ENCODE assay signal across 8 mouse cellular contexts in genomic region chr6:7983646-7983979, GRCm38 (mm10).
A peak's percentile ranks its signal among the peaks of the same experiment; 100 is the strongest.
DNase-seq lines count a peak whose midpoint lies in the region; ATAC-seq and TF ChIP-seq lines count a peak whose summit lies in the region.

No protein-coding gene starts in this region.

- no peak overlapping the region for H3K4me3 ChIP-seq in C2C12 (ENCODE audit: insufficient read depth, poor library complexity, severe bottlenecking)
- peak overlapping the region; percentile 39 to 52; a peak in 3 of 4 replicates for H3K4me3 ChIP-seq in heart, embryonic 14.5 days (ENCODE audit: control insufficient read depth in 1 of 2, insufficient read depth in 1 of 2, low read depth in 1 of 2, low read length in 2 of 2)

- no peaks in the 10 kb centered on the region for H3K9me3 ChIP-seq in heart, embryonic 14.5 days (ENCODE audit: control insufficient read depth, low read length)

- TF ChIP-seq CTCF in C2C12 (IDR thresholded peaks at IDR 0.05; ENCODE audit: control insufficient read depth, insufficient read depth, insufficient read length): peak; percentile 14

- DNase-seq in NIH3T3 (ENCODE audit: low read depth): peak; percentile 50
- peak; percentile 81 for DNase-seq in embryo, embryonic 10 days (ENCODE audit: low spot score)
- DNase-seq in kidney, postnatal 10 days: peak; percentile 71
- peak; percentile 25 to 51 for DNase-seq in spleen, postnatal 14 days (ENCODE audit: low spot score in 2 of 2)
- no peak for DNase-seq in layer of hippocampus, adult 18-20 months (ENCODE audit: low spot score in 2 of 2)

- H3K36me3 ChIP-seq in C2C12 (ENCODE audit: control insufficient read depth, insufficient read depth): no peaks in the 10 kb centered on the region
- H3K36me3 ChIP-seq in heart, embryonic 14.5 days (ENCODE audit: control insufficient read depth, insufficient read depth, low read length): no peaks in the 10 kb centered on the region

- H3K79me2 ChIP-seq in C2C12 (ENCODE audit: control insufficient read depth, insufficient read depth): no peaks in the 10 kb centered on the region

- H3K4me2 ChIP-seq in heart, embryonic 14.5 days (ENCODE audit: low read length): peak overlapping the region; percentile 67

- H3K27ac ChIP-seq in heart, embryonic 14.5 days (replicated peaks in 1 of 2; ENCODE audit: control insufficient read depth in 1 of 2, insufficient read depth in 1 of 2, low read depth in 2 of 2, low read length in 2 of 2): no peak overlapping the region

- no peak for ATAC-seq in heart, embryonic 14.5 days (ENCODE audit: insufficient number of reproducible peaks, insufficient read depth, low FRiP score, low read depth)
- peak; percentile 57 for ATAC-seq in megakaryocyte, adult 5-6 weeks (ENCODE audit: poor library complexity, severe bottlenecking)

- H3K27me3 ChIP-seq in C2C12 (ENCODE audit: control insufficient read depth, insufficient read depth, insufficient read length): peaks cover 6% of the 10 kb centered on the region
- no peaks in the 10 kb centered on the region for H3K27me3 ChIP-seq in heart, embryonic 14.5 days (ENCODE audit: control insufficient read depth, insufficient read depth, low read length)

- no peak overlapping the region for H3ac ChIP-seq in C2C12 (ENCODE audit: control insufficient read depth, insufficient read length, low read depth)

- WGBS in heart, embryonic 14.5 days: 27% methylated on average over 7 of the region's 7 CpGs

- no peaks in the 10 kb centered on the region for H3K79me3 ChIP-seq in C2C12 (ENCODE audit: low read depth)

- no peaks in the 10 kb centered on the region for H3K4me1 ChIP-seq in heart, embryonic 14.5 days (ENCODE audit: control insufficient read depth in 2 of 2, insufficient read depth in 2 of 2, low read length in 2 of 2)

- 0 out of 2 replicates have a peak overlapping the region, but pooled peaks have one; percentile 34 for H3K9ac ChIP-seq in heart, embryonic 14.5 days (ENCODE audit: low read length)

TF ChIP-seq in C2C12, 6 proteins besides CTCF, POLR2A, EP300 and RAD21:
- TF ChIP-seq FOSL1 (IDR thresholded peaks at IDR 0.05; ENCODE audit: insufficient read depth, low read length, poor library complexity, severe bottlenecking): no peak
- no peak for TF ChIP-seq CEBPB (IDR thresholded peaks at IDR 0.05; ENCODE audit: low read depth)
- TF ChIP-seq MYOG (IDR thresholded peaks at IDR 0.05; ENCODE audit: control insufficient read depth, extremely low read depth, insufficient read length): no peak
- no peak for TF ChIP-seq USF1 (IDR thresholded peaks at IDR 0.05; ENCODE audit: low read depth)
- TF ChIP-seq MAX (IDR thresholded peaks at IDR 0.05): no peak
- no peak for TF ChIP-seq MYOD1 (IDR thresholded peaks at IDR 0.05; ENCODE audit: control insufficient read depth, insufficient read length, low read depth)

Comparison
In these comparisons a context has a peak if more than half of its experiments do, and no peak if none do; other contexts are left out.
1. DNase-seq: peak in NIH3T3 (single experiment), embryo, embryonic 10 days (single experiment), kidney, postnatal 10 days (single experiment) and spleen, postnatal 14 days (2 of 2); none in layer of hippocampus, adult 18-20 months (0 of 2).